Mouse (Mus musculus) midbrain, embryonic 13.5 days (tissue): ENCODE data around the gene Ube2e3. TPM values are rescaled to one million over a fixed set of nuclear protein-coding genes. Genes with fewer than 3 reads are reported as not detected.

Experiments
- ATAC-seq: fragments of 200-750 bp; cut with Nextera tagmentation; 2 replicates; pipeline ENCODE4 v1.8.0; 2017; ENCODE audit warnings: mild to moderate bottlenecking, moderate TSS enrichment, moderate library complexity
- H3K27ac ChIP-seq: fragments of 300-500 bp; sonication (generic); 2 replicates; pipeline ENCODE4 v1.5.1; 2015; ENCODE audit warnings: inconsistent platforms, mild to moderate bottlenecking, moderate library complexity
- H3K27me3 ChIP-seq: fragments of 300-500 bp; sonication (generic); 2 replicates; pipeline ENCODE4 v1.6.1; 2015; ENCODE audit warnings: mild to moderate bottlenecking, inconsistent platforms
- H3K36me3 ChIP-seq: fragments of 300-500 bp; sonication (generic); 2 replicates; pipeline ENCODE4 v1.6.1; 2015; ENCODE audit warnings: mild to moderate bottlenecking, inconsistent platforms
- H3K4me1 ChIP-seq: fragments of 300-500 bp; sonication (generic); replicated peaks from 2 replicates; pipeline ENCODE4 v1.6.1; 2015; ENCODE audit warnings: inconsistent platforms
- H3K4me2 ChIP-seq: fragments of 300-500 bp; sonication (generic); replicated peaks from 2 replicates; pipeline ENCODE4 v1.6.1; 2015; ENCODE audit warnings: moderate library complexity, mild to moderate bottlenecking, inconsistent platforms
- H3K4me3 ChIP-seq: fragments of 300-500 bp; sonication (generic); replicated peaks from 2 replicates; pipeline ENCODE4 v1.5.1; 2015; ENCODE audit warnings: mild to moderate bottlenecking, inconsistent platforms
- H3K9ac ChIP-seq: fragments of 300-500 bp; sonication (generic); replicated peaks from 2 replicates; pipeline ENCODE4 v1.6.1; 2015; ENCODE audit warnings: mild to moderate bottlenecking, inconsistent platforms
- H3K9me3 ChIP-seq: fragments of 300-500 bp; sonication (generic); 2 replicates; pipeline ENCODE4 v1.6.1; 2016; ENCODE audit warnings: mild to moderate bottlenecking, inconsistent platforms
- WGBS: fragments of 180-500 bp; shearing (Covaris S2); methylation state at CpG from one replicate; pipeline ENCODE4 v1.1.7; 2015; 5-methylcytosine and 5-hydroxymethylcytosine counted together
- polyA plus RNA-seq: library from polyadenylated mRNA; unstranded; fragments of >200 nt; fragmentation: Nextera tagmentation; extraction: Ambion mirVana; gene quantifications from 2 replicates; pipeline ENCODE4 v1.2.1, GENCODE M21; 2015

The Ube2e3 gene
- polyA plus RNA-seq, 1 experiment from 2014 or later: 299 TPM

- H3K27ac ChIP-seq: no peak overlapping the region
- ATAC-seq: no peak
- H3K27me3 ChIP-seq: no peaks in the 10 kb centered on the region
- H3K4me1 ChIP-seq: peaks cover 14% of the 10 kb centered on the region
- no peak overlapping the region for H3K9ac ChIP-seq
- H3K4me3 ChIP-seq: no peak overlapping the region
- H3K36me3 ChIP-seq: no peaks in the 10 kb centered on the region
- H3K4me2 ChIP-seq: no peak overlapping the region
- WGBS: 89% methylated on average over 2 of the region's 2 CpGs
- H3K9me3 ChIP-seq: no peaks in the 10 kb centered on the region
Measured at GRCm38 (mm10) chr2:78964995-78965394, 97.1 kb downstream of the Ube2e3 start.

- WGBS: 71% methylated on average over 6 of the region's 6 CpGs
Measured at GRCm38 (mm10) chr2:78965396-78965795, 97.5 kb downstream of the Ube2e3 start.

GRCm38 (mm10) chr2:78970088-78970487 lies 102.2 kb downstream of the Ube2e3 start:
- ATAC-seq: no peak
- no peaks in the 10 kb centered on the region for H3K36me3 ChIP-seq
- 63% methylated on average over 6 of the region's 6 CpGs for WGBS
- H3K4me1 ChIP-seq: no peaks in the 10 kb centered on the region
- no peaks in the 10 kb centered on the region for H3K27me3 ChIP-seq
- no peak overlapping the region for H3K4me2 ChIP-seq
- no peaks in the 10 kb centered on the region for H3K9me3 ChIP-seq
- H3K9ac ChIP-seq: no peak overlapping the region
- no peak overlapping the region for H3K4me3 ChIP-seq
- H3K27ac ChIP-seq: no peak overlapping the region

More at GRCm38 (mm10) chr2:78965396-78965795, 97.5 kb downstream of the Ube2e3 start:
- 0 out of 2 replicates have a peak, but pooled peaks have one; percentile 27 for ATAC-seq
- Histone ChIP-seq H3K9me3 (no peaks in the 10 kb centered on the region), H3K4me2 (no peak overlapping the region), H3K27me3 (no peaks in the 10 kb centered on the region), H3K4me1 (peaks cover 14% of the 10 kb centered on the region), H3K9ac (no peak overlapping the region), H3K4me3 (no peak overlapping the region), H3K36me3 (no peaks in the 10 kb centered on the region), H3K27ac (no peak overlapping the region)
